Mouse (Mus musculus): Measurements from ENCODE around the gene Mynn.

DNA sequence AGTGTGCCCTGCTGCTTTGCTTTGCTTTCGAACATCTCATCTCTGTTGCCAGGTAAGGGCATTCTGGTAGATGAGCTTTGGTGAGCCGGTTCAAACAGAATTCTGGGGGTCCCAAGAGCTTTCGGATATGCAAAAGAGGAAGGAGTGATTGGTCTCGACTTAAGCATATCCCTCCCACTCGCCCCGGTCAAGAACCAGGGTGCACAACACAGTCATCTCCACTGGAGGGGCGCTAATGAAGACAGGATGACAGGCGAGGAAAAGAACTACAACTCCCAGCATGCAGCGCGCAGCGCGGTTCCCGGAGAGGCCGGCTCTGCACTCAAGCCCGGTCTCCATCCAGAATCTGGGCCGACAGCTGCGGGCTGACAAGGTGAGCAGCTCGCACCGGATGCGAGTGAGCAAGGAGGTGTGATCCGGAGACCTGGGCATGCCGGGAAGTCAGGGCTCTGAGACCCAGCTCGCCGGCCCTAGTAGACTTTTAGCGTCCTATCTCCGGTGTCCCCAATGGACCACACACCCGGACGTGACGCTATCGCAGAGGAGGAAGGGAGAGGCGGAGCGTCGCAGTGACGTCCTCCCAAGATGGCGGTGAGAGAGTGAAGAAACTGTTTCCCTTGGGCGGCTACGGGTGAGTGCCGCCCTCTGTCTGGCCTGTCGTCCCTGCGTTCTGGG is at the start of gene Mynn:
- TF ChIP-seq CTCF (conservative IDR thresholded peaks at IDR 0.05; ENCODE audit: insufficient read depth, insufficient read length, low read depth, low read length) (peak; percentile 42), POLR2A (IDR thresholded peaks at IDR 0.05; ENCODE audit: low read depth, low read length) (peak; percentile 55)

Measured in kidney, adult 2 months (tissue).